Mouse (Mus musculus) adrenal gland, postnatal 36 days (tissue): ENCODE measurements at regions not wholly inside any gene's neighbourhood (a gene's known extent, or its start where the extent isn't known, plus 50 kb on each side); places are given as distances from the start of the nearest gene placed in this dataset.

Experiments used
- DNase-seq, 2 experiments: peaks; one replicate each; pipeline ENCODE4 v3.0.0; 2021; ENCODE audit warnings: mixed read lengths in 1 of 2

DNA sequence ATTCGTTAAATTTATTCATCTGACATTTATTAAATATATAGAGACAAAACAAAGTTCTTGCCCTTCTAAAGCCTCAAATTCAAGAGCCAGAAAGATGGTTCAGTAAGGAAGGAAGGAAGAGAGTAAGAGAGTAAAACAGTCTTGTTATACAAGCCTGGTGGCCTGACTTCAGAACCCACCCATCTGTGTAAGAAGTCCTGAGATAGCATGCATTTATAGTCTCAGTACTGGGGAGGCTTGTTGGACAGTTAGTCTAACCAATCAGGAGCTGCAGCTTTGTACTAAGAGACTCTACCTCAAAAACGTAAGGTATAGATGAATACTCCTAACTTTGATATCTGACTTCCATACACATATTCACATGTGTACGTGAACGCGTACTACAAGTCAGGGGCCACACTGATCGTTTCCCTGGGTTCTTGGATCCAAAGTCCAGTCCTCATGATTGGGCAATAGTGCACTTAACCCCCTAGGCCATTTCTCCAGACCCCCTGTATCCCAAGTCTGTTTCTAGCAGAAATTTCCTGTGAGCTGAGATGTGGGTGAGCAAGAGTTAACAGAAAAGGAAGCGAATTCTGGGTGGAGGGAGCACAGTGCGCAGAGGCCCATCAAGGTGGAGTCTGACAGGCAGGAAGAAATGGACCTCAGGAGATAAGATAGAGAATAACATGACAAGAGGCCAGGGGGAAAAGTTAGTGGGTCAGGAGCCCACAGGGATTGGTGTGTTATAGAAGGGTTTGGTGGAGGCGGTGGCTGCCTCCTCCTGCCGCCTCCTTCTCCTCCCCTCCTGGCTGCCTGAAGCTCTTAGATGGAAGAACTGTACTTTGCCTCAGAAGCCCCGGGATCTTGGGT, 187.0 kb downstream of the Kit start:
- DNase-seq, result no peak

DNA sequence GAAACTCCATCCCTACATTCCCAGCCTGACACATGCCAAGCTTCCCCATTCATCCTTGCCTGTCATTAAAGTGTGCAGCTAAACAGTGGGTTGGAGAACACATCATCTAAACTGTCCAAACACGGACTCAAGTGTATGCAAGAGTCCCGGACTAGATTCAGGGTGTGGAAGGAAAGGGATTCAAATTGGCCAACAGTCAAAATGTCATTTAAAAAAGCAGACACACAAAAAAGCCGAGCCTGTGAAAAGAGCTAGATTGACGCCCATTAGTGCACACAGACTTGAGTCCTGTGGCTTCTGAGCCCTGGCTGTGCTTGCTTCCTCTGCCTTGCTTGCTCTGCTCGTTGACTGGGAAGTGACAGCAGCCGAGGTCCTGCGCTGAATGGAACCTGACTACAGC, 181.5 kb downstream of the Kit start:
- no peak for DNase-seq

DNA sequence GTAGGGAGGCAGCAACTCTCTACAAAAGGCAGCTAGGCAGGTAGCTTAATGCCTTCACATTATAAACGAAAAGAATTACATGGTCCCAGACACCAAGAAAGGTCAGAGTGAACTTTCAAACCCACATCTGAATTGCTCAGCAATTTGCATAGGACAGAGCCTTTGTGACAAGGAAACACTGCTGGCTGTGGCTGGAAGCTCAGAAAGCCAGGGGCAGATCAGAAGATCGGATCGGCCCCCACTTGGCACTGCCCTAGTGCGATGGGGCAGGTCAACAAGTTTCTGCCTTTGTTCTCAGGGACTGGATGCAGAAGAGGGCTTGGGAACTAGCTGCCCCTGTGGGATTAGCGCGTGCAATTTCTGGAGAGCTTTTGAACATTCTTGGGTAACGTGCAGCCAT, 179.6 kb downstream of the Kit start:
- no peak for DNase-seq

DNA sequence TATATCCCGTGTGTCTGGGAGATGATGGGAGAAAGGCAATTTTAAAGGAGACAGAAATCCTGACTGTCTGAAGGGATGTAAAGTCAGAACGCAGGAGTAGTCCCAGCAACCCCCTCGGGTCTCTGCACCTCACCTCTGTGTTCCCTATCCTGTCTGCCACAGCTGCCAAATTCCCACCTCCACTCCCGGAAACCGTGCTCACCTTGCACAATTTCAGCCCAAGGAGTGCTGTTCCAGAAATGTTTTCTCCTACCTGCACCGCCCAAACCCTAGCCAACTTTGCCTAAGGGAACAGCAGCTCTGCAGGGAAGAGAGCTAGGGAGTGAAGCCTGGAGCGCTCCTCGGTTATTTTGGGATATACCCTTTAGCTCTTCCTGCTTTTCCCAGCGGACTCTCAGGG, 170.6 kb downstream of the Kit start:
- DNase-seq, result no peak

DNA sequence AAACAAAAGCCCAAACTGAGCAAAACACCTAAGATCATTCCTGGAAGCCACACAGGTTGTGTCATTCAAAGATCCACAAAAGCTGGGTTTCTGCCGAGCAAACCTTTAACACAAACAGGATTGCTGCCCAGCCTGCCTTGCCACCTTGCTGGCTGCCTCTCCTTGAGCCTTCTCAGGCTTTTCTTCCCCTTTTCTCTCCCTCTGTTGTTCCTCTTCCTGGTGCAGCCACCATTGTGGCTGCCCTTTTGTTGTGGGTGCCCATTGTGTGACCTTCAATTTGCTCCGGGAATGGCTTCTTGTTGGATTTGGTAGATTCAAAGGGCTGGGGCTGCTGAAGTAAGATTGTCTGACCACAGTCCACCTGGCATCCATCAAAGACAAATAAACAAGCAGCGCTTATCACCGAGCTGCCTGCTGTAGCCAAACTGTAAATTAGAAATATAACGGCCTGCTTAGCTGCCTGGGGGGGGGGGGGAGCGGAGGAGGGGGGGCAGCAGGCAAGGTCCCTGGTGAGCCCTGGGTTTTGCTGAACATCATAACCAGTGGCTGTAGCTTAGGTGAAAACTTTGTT, 169.8 kb downstream of the Kit start:
- DNase-seq, result no peak

DNA sequence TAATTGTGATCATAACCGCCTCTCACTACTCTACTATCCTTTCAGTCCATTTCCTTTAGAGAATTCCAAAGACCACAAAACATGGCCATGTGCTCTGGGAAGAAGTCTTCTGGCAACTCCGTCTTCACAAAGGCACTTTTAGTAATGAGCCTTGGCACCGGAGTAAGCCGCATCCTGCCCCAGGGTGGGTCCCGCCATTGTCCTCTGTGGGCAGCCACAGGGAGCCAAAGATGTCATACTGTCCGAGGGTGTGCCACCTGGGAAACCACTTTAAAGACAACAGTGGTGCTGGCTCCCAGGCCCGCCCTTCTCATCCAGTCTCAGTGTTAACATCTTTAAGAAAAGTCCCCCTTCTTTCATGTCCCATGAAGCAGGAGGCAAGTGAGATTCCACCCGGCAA, 164.6 kb downstream of the Kit start:
- no peak for DNase-seq

DNA sequence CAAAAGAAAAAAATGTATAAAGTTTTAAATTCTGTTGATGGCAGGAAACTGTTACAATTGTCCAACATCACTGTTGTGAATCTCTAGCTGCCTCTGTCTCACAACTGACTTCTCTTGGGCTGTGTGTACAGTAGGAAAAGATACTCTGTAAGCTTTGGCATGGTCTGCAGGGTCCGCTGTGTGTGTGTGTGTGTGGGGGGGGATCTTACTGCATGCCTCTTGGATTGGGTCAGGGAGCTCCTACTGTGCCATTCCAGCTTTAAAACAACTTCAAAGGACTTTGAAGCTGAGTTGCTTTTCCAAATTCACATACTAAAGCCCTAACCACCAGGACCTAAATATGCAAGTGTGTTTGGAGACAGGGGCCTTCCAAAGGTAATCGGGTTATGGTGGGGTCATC, 163.7 kb downstream of the Kit start:
- DNase-seq, result no peak

DNA sequence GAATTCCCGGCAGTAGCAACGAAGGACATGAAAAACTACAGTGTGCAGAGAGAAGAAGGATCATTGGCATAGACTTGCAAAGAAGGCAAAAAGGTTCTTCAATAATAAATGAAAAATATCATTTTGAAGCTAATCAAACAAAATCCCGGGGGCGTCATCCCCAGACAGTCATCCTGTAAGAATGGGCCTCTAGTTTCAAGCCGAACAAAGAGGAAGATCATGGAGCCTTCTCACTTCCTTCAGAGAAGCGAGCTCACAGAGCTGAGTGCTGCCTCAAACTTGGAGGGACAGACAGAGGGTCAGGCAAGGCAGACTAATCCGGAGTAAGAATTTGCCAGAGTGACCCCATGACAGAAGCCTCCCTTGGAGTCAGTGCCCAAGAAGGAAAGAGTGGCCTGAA, 163.0 kb downstream of the Kit start:
- DNase-seq, result no peak

DNA sequence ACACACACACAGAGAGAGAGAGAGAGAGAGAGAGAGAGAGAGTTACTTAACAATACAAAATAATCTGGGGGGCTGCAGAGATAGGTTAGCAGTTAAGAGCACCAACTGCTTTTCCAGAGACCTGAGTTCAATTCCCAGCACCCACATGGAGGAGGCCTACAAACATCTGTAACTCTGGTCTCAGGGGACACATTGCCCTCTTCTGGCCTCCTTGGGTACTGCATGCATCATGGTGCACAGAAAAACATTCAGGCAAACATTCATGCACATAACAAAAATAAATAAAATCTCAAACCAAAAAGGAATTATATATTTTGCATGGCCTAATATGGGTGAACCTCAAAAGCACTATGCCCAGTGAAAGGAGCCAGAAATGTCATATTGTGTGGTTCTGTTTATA, 161.6 kb downstream of the Kit start:
- no peak for DNase-seq

DNA sequence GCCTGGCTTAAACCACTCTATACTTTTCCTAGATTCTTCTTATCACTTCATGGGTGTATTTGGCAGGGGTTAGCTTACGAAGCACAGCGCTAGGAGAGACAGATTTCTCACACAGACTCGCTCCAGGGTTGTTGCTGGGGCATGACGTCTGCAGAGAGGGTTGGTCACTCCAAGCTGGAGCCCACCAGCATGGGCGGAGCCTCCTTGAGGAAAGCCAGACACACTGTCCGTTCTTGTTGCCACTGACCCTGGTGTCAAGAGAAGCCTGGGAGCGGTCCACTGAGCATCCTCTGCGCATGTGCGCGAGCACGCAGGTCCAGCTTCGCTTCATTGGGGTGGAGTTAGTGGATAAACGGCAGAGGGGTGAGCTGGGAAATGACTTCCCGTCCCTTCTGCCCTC, 159.8 kb downstream of the Kit start:
- DNase-seq, result no peak

DNA sequence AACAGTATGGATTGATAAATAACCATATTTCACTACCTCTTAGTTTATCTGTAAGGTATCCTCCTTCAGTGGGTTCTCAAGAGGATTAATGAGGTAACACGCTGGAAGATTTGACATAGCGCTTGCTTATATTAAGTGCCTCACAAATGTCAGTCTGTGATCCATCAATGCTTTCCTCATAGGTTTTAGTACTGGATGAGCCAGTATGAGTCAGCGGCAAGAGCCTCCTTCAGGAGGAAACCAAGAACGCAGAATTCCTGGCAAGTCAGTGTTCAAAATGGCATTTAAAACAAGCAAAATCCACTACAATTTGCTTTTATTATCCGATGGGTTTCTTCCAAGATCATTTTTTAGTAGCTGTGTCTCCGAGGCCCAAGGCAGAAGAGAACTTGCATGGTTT, 159.3 kb downstream of the Kit start:
- DNase-seq, result no peak

DNA sequence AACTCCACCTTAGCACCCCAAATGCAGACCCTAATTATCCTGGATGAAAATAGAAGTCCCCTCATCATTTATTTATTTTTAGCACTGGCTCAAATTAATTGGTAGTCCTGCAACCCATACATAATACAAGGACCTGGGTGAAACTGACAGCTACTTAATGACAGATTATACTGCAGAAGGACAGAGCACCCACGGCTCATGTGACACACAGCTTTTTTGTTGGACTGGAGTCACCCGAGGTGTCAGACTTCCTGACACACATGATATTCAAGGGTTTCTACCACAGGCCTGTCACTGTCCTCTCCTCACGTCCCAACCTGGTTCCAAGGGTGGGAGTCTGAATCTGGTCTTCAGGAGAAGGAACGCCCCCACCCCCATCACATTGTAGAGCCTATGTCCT, 156.5 kb downstream of the Kit start:
- DNase-seq, result no peak

DNA sequence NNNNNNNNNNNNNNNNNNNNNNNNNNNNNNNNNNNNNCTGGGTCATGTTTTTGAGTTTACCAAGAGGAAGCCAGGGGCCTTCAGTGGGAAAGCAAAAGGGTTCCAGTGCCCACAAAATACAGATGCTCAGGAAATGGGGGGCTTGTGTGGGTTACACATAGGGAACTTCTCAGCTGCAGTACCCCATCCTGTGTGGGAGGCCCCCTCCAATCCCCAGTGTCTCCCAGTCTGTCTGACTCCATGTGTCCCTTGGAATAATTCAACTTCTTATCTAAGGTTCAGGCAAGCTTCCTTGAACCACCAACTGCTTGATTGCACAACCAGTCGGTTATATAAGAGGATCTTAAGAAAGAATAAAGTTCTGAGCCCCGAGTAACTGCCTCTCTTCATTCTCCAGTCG, 156.0 kb downstream of the Kit start:
- no peak for DNase-seq

DNA sequence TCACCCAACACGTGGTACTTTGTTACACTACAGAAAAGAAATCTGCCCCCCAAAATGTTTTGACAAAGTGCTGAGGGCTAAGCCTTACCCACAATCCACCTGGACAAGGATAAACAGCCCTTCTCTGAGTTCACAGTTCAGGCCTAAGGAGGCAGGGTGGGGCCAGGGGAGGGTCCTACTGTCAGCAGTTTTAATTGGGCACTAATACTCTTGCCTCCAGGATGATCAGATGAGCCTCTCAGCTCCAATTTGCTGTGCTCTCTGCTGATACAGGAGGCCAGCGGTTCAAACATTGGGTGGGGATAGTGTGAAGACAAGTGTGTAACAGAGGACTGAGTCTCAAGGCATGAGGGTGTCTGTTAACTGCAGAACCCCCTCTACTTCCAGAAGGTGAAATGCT, 146.6 kb downstream of the Kit start:
- no peak for DNase-seq

DNA sequence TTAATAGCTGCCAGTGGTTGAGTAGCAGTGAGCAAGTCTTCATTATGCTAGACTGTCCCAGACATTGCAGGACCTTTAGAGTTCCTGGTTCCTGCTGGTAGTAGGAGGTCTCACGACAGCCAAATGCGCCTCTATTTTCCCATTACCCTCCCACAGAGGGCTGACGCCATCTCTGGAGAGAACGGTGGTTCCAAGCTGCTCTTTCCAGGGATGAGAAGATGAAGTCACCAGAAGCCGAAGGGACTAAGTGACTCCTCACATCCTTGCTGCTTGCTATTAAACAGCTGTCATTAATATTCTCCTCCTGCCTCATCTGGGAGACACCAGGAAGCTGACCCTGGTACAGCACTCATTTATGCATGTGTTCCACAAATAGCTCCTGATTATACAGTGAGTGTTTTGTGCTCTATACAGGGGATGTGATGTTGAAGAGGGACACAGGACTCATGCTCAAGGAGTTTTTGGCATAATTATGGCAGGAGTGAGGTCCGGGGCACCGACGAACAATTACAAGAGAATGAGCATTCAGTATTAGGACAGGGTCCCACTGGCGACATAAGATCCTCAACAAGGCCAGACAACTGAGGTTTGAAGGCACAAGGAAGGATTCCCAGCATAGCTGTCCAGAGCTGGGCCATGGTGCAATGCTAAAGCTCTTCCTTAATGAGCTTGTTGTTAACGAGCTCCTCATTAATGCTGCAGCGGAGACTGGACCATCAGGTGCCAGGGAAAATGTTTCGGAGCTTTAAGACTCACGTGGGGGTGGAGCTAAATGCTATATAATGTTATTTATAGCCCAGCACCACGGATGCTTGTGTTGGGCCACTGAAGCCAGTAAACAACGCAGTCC, 145.6 kb downstream of the Kit start:
- DNase-seq, result no peak

DNA sequence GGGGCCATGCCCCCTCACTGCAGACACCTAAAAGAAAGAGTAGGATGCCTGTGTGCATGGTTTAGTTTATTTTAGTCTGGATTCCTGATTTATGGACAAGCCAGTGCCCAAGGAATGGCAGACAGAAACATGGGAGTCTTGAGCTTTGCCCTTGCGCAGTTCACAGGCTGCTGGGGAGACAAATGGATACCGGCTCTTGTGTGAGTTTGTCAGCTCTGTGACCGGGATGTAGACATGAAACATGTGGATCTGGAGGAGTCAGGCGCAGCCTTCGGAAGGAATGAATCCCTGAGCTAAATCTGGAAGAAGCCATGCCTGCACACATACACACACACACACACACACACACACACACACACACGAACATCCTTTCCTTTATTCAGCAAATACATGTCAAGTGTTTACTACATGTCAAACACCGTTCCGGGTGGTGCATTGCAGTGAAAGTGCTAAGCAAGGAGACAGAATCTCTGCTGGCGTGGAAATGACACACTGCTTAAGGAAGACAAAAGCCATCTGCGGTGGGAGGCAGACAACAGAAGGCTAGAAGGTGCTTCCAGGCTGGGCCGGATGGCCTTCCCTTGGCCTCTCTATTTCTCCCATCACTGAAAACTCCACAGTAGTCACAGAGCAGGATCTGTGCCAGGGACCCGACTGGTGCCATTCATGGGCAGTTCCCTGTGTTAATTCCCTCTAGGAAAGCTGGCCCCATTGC, 144.0 kb downstream of the Kit start:
- DNase-seq, result no peak
